Mouse (Mus musculus): ENCODE results near the gene Edar. TPM values are rescaled to one million over a fixed set of nuclear protein-coding genes. Genes with fewer than 3 reads are reported as not detected.

Gene Edar
- total and polyA plus RNA-seq, 3 experiments, result 0.04 to 1.5 TPM; not detected in 1

DNA sequence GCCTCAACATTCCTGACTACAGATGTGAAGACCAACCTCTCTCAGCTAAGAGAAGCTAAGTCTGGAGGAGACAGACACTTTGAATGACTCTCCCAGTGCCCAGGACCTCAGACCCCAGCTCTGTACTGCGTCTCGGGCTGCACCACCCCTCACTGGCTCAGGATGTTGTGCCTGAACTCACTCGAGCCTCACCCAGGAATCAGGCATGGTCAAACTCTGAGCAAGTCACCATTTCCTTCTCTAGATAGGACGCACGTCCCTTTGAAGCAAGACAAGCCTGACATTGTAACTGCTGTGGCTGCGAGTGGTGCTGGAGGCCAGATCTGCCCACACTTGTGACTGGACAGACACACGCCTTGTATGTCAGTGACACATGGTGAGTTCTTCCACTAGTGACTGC, 73.5 kb downstream of the Edar start:
- no peak for DNase-seq

DNA sequence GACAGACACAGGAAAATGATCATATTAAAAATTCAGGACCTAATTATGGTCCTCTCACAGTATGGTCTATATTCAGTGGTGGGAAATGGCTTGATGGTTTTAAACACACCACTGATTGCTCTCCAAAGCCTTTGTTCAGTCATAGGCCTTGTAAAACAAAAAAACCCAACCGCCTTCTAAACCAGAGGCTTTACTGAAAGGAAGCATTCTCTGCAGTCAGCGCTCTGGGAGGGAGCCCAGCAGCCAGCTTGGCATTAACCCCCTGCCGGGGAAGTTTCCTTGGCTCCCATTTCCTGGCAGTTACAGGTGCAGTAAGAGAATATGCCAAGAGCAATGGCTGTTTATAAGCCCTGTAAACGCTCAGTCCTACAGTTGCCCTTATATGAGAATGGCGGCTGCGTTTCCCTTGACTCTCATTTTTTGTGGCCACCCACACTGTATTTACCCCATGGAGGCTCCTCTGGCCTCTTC, 74.0 kb downstream of the Edar start:
- no peak for DNase-seq

DNA sequence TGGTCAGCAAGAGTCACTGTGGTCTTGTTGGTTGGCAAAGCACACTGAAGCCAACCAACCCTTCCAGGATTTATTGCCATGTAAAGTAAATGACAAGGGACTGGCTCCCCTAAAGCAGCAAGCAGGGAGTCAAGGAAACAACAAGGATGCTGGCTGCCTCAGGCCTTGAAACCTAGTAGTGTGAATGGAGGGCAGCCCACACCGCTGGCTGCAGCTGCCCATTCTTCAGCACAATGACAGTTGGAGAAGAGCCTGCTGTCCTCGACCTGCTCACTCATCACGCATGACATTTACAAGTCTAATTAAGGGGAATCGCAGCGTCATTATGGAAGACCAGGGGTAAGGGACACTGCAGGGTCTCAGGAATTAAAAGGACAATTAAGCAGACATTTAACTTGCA, 74.5 kb downstream of the Edar start:
- DNase-seq, result peak; percentile 50

DNA sequence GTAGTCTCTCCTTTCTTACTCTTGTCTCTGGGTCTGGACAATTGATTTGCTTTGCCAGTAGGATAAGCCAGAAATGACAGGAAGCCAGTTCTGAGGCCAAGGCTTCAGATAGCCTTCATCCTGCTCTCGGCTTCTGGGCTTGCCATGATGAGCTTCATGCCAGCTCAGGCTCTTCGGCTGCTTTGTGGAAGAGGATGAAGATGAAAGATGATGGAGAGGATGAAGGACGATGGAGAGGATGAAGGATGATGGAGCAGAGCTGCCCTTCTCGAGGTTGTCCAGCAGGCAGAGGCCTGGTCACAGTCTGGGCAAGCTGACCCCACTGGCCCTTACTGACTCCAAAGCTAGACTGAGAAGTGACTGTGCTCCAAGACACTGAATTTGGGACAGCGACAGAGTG, 75.3 kb downstream of the Edar start:
- no peak for DNase-seq

DNA sequence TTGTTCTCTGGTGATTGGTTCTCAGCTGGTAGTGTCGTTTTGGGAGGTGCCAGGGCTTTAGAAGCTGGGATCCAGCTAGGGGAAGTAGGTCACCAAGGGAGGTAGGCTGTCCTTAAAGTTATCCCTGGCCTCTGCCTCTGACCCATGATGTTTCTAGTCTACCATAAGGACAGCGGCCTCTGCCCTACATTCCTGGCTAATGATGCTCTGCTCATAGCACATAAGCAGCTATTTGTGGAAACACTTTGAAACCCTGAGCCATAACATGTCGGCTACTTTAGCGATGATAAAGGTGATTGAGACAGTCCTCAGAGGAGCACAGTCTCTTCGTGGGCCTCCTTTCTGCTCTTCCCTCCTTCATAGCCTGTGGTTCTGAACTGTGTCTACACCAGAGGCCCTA, 79.6 kb downstream of the Edar start:
- no peak for DNase-seq

DNA sequence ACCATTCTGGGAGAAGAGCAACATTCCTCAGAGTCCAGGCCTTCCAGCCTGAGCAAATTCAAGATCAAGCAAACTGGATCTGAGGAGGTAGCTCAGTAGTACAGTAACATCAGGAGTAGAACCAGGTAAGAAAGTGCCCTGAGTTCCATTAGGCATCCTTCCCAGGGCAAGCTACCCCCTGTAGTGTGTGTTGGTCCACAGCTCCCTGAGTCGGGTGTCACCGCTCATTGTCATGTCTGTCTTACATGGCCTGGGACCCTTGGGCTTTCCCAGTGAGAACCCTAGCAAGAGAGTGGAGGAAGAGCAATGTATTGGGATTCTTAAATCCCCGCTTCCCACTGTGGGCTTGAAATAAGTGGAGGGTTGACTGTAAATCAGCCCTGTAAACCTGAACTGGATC, 80.3 kb downstream of the Edar start:
- no peak for DNase-seq

DNA sequence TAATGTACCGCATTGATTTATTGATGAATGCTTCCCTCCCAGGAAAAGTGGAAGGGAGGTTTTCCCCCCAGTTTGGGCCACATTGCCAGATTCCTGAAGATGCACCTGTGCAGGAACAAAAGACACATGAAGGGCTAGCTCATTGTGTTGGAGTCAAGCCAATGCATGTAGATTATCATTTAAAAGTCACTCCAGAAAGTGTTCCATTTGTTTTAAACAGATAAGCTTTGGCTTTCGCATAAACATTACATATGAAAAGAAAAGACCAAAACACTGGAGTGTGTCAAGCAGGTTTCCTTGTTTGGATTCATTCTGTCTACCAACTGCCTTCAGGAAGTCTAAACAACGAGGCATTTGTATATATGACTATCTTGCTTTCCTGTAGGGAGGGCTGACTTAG, 81.0 kb downstream of the Edar start:
- DNase-seq, result no peak

DNA sequence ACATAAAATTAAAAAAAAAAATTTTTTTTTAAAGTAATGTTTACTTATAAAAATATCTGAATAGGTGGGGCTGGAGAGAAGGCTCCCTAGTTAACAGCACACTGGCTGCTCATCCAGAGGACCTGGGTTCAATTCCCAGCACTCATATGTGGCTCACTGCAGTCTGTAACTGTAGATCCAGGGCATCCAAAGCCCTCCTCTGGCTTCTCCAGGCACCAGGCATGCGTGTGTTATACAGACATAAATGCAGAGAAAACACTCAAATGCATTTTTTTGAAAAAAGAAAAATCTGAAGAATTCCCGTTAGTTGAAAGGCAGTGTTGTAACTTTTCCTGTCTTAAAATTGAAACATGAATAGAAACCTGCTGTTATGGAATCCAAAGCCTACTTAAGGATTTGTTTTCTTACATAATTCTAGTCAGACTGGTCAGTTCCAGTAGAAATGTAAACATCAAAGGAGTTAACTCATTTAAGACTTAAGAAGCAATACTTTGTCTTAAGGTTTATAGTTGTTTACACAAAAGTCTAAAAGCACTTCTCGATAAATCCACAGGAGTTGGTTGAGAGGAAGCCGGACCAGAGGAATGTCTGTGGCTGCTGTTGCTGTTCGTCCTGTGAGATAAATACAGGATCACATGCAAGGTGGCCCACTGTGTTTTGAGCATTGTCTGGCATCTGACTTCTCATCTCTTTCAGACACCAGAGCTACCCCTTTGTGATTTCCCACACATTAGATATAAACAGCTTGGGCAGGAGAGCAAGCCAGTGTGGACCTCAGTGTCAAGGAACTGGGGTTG, 89.8 kb downstream of the Edar start:
- DNase-seq, result no peak

DNA sequence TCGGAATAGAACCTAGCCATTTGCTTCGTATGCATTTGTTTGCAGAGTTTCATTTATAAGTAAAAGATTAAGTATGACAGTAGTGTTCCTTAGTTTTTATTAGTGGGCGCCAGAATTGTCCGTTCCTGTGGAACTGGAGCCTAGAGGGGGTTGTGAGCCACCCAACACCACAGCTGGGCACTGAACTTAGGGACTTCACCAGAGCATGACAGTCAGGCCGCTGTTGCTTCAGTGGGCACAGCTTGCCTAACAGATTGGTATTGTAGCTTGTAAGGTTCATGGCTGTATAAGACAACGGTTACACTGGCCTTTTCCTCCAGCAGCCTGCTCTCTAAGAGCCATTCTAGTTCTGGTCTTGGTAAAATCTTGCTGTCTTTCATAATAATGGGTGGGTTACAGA, 114.9 kb downstream of the Edar start:
- DNase-seq, result no peak

DNA sequence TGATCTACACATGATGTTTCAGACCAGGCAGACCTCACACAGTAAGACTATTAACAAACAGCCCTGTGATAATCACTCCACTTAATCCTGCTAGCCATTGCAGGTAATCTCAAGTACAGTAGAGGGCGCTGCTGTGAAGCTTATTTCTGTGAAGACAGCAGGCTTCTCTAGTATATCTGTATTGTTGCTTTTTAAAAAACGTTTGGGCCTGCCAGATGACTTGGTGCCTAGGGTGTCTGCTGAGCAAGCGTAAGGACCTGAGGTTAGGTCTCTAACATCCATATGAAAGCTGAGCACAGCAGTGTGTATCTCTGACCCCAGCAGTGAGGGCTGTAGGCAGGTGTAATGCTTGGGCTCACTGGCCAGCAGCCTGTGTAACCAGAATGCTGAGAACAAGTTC, 115.6 kb downstream of the Edar start:
- DNase-seq, result no peak

DNA sequence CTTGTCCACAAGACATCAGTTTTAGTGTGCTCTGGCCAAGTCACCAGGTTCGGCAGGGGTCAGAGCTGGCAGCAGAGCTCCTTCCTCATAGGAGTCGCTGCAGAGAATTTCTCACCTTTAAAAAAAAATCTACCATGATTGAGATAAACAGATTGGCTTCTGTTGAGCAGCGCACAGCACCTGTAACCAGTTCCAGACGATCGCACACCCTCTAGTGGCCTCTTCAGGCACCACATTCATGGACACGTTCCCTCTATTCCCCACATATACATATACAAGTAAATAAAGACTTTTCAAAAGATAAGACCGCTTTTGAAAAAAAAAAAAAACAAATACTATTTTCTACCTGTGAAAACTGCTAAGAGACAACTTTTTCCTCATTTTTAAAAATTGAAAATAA, 116.4 kb downstream of the Edar start:
- peak; percentile 28 for DNase-seq

DNA sequence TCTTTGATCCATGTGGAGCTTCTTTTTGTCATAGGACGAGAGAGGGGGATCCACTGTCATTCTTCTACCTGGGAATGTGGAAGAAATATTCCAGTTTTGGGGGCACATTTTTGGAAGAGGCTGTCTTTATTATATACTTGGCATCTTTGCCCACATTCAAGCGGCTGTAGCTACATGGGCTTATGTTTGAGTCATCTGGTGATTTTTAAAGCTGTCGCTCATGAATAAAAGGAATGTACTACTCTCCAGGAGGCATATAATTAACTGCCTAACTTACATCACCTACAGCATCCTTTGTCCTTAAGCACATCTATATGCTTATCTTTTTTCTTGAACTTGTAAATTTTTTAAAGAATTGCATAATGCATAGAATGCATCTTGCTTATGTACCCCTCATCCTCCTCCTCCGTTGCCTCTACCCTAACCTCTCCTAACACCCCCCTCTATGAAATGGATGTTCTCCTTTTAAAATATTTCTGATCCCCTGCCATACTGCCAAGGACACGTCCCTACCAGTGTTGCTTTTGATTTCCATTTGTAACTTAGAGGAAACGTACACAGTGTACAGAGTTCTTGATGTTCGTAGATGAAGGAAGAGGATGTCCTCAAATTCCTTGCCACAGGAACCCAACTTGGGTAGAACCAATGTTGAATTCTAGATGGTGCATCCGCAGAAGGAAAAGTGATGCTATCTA, 120.6 kb downstream of the Edar start:
- DNase-seq, result no peak

Other genes starting within 250 kb of the Edar start
- gene Ranbp2, start 228.7 kb downstream of the Edar start, total RNA-seq (2021), result 10 to 100 TPM; 60.7 to 80.4 TPM
- gene Ranbp2, start 228.7 kb downstream of the Edar start, polyA plus RNA-seq (2012; rRNA removed), result 0.59 and 1.2 TPM in 2 replicates
- 1 to 10 TPM; 2.2 to 4.3 TPM for gene Ccdc138, start 177.7 kb downstream of the Edar start, total RNA-seq (2021)
- gene Ccdc138, start 177.7 kb downstream of the Edar start, polyA plus RNA-seq (2012; rRNA removed), result 0.04 and 0.12 TPM in 2 replicates
- not detected for gene Gm17542, start 42.6 kb upstream of the Edar start, total RNA-seq (2021)
- not detected in 2 replicates for gene Gm17542, start 42.6 kb upstream of the Edar start, polyA plus RNA-seq (2012; rRNA removed)
- gene Sh3rf3, start 137.7 kb upstream of the Edar start, total RNA-seq (2021), result 1 to 10 TPM; 1.0 to 1.9 TPM
- 1.8 and 2.5 TPM in 2 replicates for gene Sh3rf3, start 137.7 kb upstream of the Edar start, polyA plus RNA-seq (2012; rRNA removed)